Mouse (Mus musculus) hindbrain, embryonic 10.5 days (tissue): ENCODE measurements around the gene Tm9sf2. TPM values are rescaled to one million over a fixed set of nuclear protein-coding genes. Genes with fewer than 3 reads are reported as not detected.
"Not testable (repeated sequence)": the region's sequence is repeated elsewhere in the genome, so short reads cannot be mapped to it uniquely, and the experiment has no call there.

Experiments
- DNase-seq: peaks from one replicate; pipeline ENCODE4 v3.0.0-alpha.2; 2017; ENCODE audit warnings: low spot score
- H3K27ac ChIP-seq: fragments of 300-500 bp; sonication (generic); 2 replicates; pipeline ENCODE4 v1.5.1; 2016; ENCODE audit warnings: mild to moderate bottlenecking, moderate library complexity
- H3K27me3 ChIP-seq: fragments of 300-500 bp; sonication (generic); 2 replicates; pipeline ENCODE4 v1.6.1; 2016; ENCODE audit warnings: mild to moderate bottlenecking; ENCODE audit not compliant: poor library complexity, insufficient read depth, severe bottlenecking
- H3K36me3 ChIP-seq: fragments of 300-500 bp; sonication (generic); 2 replicates; pipeline ENCODE4 v1.6.1; 2016; ENCODE audit warnings: mild to moderate bottlenecking, moderate library complexity
- H3K4me1 ChIP-seq: fragments of 300-500 bp; sonication (generic); replicated peaks from 2 replicates; pipeline ENCODE4 v1.6.1; 2016; ENCODE audit warnings: mild to moderate bottlenecking
- H3K4me3 ChIP-seq: fragments of 300-500 bp; sonication (generic); 2 replicates; pipeline ENCODE4 v1.5.1; 2016; ENCODE audit warnings: mild to moderate bottlenecking, moderate library complexity
- H3K9me3 ChIP-seq: fragments of 300-500 bp; sonication (generic); 2 replicates; pipeline ENCODE4 v1.6.1; 2016; ENCODE audit warnings: mild to moderate bottlenecking, moderate library complexity
- WGBS: fragments of 180-500 bp; shearing (Covaris S2); methylation state at CpG from one replicate; pipeline ENCODE4 v1.1.7; 2016; 5-methylcytosine and 5-hydroxymethylcytosine counted together
- polyA plus RNA-seq: library from polyadenylated mRNA; unstranded; fragments of >200 nt; fragmentation: Nextera tagmentation; extraction: Ambion mirVana; gene quantifications from 2 replicates; pipeline ENCODE4 v1.2.1, GENCODE M21; 2016

Gene Tm9sf2
- polyA plus RNA-seq, result 113 and 126 TPM in 2 replicates

- peak within 1 kb of the TSS; percentile 99 for H3K4me3 ChIP-seq
- H3K27ac ChIP-seq, result peak within 1 kb of the TSS; percentile 97
- H3K9me3 ChIP-seq, result no peaks in the 10 kb centered on the region
- peaks cover 37% of the 10 kb centered on the region for H3K4me1 ChIP-seq
- WGBS, result under 1% methylated on average over 76 of the region's 76 CpGs
- peaks cover 15% of the 10 kb centered on the region for H3K36me3 ChIP-seq
- DNase-seq, result peak; percentile 90
- H3K27me3 ChIP-seq, result no peaks in the 10 kb centered on the region
Measured at GRCm38 (mm10) chr14:122106822-122107468, at the start of gene Tm9sf2. Tm9sf2 (plus strand) TSS chr14:122107038.

DNA sequence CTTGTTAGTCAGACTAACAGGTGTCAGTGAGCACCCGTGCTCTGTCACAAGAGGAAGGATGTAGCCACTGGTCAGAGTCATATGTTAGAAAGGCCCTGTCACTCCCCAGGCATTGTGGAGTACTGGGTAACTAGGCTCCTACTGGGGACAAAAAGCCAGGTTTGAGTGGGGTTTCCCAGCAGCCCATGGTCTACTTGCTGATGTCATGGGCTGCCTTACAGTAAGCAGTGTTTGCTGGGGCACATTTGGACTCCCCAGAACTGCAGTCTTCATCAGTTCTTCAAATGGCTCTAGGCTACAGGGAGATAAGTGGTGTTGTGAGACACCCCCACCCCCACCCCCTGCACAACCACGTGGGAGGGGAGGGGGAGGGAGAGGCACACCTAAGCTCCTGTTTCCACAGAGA is 48.9 kb upstream of the Tm9sf2 start:
- no peak overlapping the region for H3K4me3 ChIP-seq
- H3K4me1 ChIP-seq, result no peaks in the 10 kb centered on the region
- no peaks in the 10 kb centered on the region for H3K9me3 ChIP-seq
- H3K36me3 ChIP-seq, result no peaks in the 10 kb centered on the region
- DNase-seq, result no peak
- WGBS, result 53% methylated on average over 2 of the region's 2 CpGs
- no peak overlapping the region for H3K27ac ChIP-seq
- H3K27me3 ChIP-seq, result no peaks in the 10 kb centered on the region

DNA sequence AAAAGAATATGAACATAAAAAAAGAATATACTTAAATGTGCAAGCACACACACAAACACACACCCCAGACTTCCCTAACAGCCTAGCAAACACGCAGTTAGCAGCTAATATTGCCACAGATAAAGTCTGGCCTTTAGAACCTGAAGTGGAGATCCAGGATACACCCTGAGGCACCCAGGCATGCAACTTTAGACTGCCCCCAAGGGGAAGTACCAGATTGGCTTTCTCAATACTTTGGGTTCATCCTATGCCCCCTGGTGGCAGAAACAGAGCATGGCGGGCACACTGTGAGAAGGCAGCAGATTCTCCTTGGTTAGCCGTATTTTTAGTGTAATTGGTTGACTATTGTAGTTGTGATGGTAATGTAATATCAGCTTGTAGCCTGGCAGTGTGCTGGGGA is 46.2 kb upstream of the Tm9sf2 start:
- Histone ChIP-seq H3K27me3 (no peaks in the 10 kb centered on the region), H3K4me1 (no peaks in the 10 kb centered on the region), H3K9me3 (no peaks in the 10 kb centered on the region), H3K27ac (no peak overlapping the region), H3K36me3 (no peaks in the 10 kb centered on the region), H3K4me3 (no peak overlapping the region)
- WGBS, result 8% methylated on average over 3 of the region's 3 CpGs
- DNase-seq, result peak; percentile 74

DNA sequence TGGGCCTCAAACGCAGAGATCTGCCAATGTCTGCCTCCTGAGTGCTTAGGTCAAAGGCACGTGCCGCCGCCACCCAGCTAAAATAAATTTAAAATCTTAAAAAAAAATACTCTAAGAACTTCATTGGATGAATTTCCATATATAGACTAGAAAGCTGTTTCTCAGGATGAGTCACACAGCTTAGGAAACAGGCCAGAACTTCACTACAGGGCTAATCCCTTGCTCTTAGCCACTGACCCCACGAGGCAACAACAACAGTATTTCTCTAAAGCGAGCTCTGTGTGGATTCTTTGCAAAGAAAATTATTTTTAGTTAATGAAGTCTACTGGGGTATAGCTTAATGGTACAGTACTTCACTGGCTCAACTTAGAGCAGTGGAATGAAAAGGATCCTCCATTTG is 45.5 kb upstream of the Tm9sf2 start:
- no peaks in the 10 kb centered on the region for H3K36me3 ChIP-seq
- H3K4me1 ChIP-seq, result no peaks in the 10 kb centered on the region

GRCm38 (mm10) chr14:122062411-122063090 is 44.3 kb upstream of the Tm9sf2 start:
- Histone ChIP-seq H3K27me3 (no peaks in the 10 kb centered on the region), H3K36me3 (no peaks in the 10 kb centered on the region), H3K4me3 (no peak overlapping the region), H3K9me3 (no peaks in the 10 kb centered on the region), H3K27ac (no peak overlapping the region), H3K4me1 (no peaks in the 10 kb centered on the region)
- DNase-seq, result no peak
- 85% methylated on average over 10 of the region's 10 CpGs for WGBS

More for the DNA sequence above, 45.5 kb upstream of the Tm9sf2 start:
- no peaks in the 10 kb centered on the region for H3K9me3 ChIP-seq
- no peak for DNase-seq
- H3K4me3 ChIP-seq, result no peak overlapping the region
- WGBS, result 90% methylated on average over 6 of the region's 6 CpGs
- no peak overlapping the region for H3K27ac ChIP-seq
- no peaks in the 10 kb centered on the region for H3K27me3 ChIP-seq

- 80% methylated on average over 5 of the region's 5 CpGs for WGBS
- Histone ChIP-seq H3K27me3 (no peaks in the 10 kb centered on the region), H3K9me3 (no peaks in the 10 kb centered on the region), H3K36me3 (no peaks in the 10 kb centered on the region), H3K4me3 (no peak overlapping the region), H3K4me1 (peaks cover 6% of the 10 kb centered on the region; the same call in 1 of the 2 replicates), H3K27ac (no peak overlapping the region)
- no peak for DNase-seq
Measured at GRCm38 (mm10) chr14:122063599-122063998, 43.2 kb upstream of the Tm9sf2 start.

GRCm38 (mm10) chr14:122064519-122064918 is 42.3 kb upstream of the Tm9sf2 start:
- no peak overlapping the region for H3K27ac ChIP-seq
- peaks cover 12% of the 10 kb centered on the region; the same call in 1 of the 2 replicates for H3K4me1 ChIP-seq
- H3K36me3 ChIP-seq, result no peaks in the 10 kb centered on the region
- no peaks in the 10 kb centered on the region for H3K9me3 ChIP-seq
- WGBS, result 11% methylated on average over 2 of the region's 2 CpGs
- no peak overlapping the region for H3K4me3 ChIP-seq
- no peaks in the 10 kb centered on the region for H3K27me3 ChIP-seq
- peak; percentile 64 for DNase-seq

- no peaks in the 10 kb centered on the region for H3K9me3 ChIP-seq
- H3K27ac ChIP-seq, result no peak overlapping the region
- H3K27me3 ChIP-seq, result no peaks in the 10 kb centered on the region
- no peak overlapping the region for H3K4me3 ChIP-seq
- WGBS, result 81% methylated on average over 4 of the region's 4 CpGs
- no peaks in the 10 kb centered on the region for H3K36me3 ChIP-seq
- peaks cover 18% of the 10 kb centered on the region; the same call in 1 of the 2 replicates for H3K4me1 ChIP-seq
- no peak for DNase-seq
Measured at GRCm38 (mm10) chr14:122066243-122066642, 40.6 kb upstream of the Tm9sf2 start.

- DNase-seq, H3K27me3 ChIP-seq, H3K4me3 ChIP-seq, H3K36me3 ChIP-seq, H3K27ac ChIP-seq, H3K9me3 ChIP-seq: not testable (repeated sequence)
- peaks cover 18% of the 10 kb centered on the region; the same call in 1 of the 2 replicates for H3K4me1 ChIP-seq
- WGBS, result 38% methylated on average over 3 of the region's 3 CpGs
Measured at GRCm38 (mm10) chr14:122068036-122068435, 38.8 kb upstream of the Tm9sf2 start.

- no peaks in the 10 kb centered on the region for H3K27me3 ChIP-seq
- no peaks in the 10 kb centered on the region for H3K9me3 ChIP-seq
- peaks cover 18% of the 10 kb centered on the region; the same call in 1 of the 2 replicates for H3K4me1 ChIP-seq
- H3K27ac ChIP-seq, result no peak overlapping the region
- 64% methylated on average over 11 of the region's 11 CpGs for WGBS
- H3K36me3 ChIP-seq, result no peaks in the 10 kb centered on the region
- no peak overlapping the region for H3K4me3 ChIP-seq
- DNase-seq, result no peak
Measured at GRCm38 (mm10) chr14:122068801-122069695, 37.8 kb upstream of the Tm9sf2 start.

GRCm38 (mm10) chr14:122069948-122070347 is 36.9 kb upstream of the Tm9sf2 start:
- DNase-seq, result no peak
- Histone ChIP-seq H3K36me3 (no peaks in the 10 kb centered on the region), H3K27ac (no peak overlapping the region), H3K4me3 (no peak overlapping the region), H3K4me1 (peaks cover 18% of the 10 kb centered on the region; the same call in 1 of the 2 replicates), H3K27me3 (no peaks in the 10 kb centered on the region), H3K9me3 (no peaks in the 10 kb centered on the region)
- 80% methylated on average over 3 of the region's 3 CpGs for WGBS

GRCm38 (mm10) chr14:122073422-122073821 is 33.4 kb upstream of the Tm9sf2 start:
- WGBS, result 93% methylated on average over 5 of the region's 5 CpGs
- H3K9me3 ChIP-seq, result no peaks in the 10 kb centered on the region
- no peaks in the 10 kb centered on the region for H3K36me3 ChIP-seq
- DNase-seq, result no peak
- no peak overlapping the region for H3K27ac ChIP-seq
- peaks cover 14% of the 10 kb centered on the region; the same call in 1 of the 2 replicates for H3K4me1 ChIP-seq
- no peaks in the 10 kb centered on the region for H3K27me3 ChIP-seq
- H3K4me3 ChIP-seq, result no peak overlapping the region
